Mouse (Mus musculus) limb, embryonic 15.5 days (tissue): Measurements from ENCODE around the gene Fetub. TPM values are rescaled to one million over a fixed set of nuclear protein-coding genes. Genes with fewer than 3 reads are reported as not detected.

ENCODE experiments used
- ATAC-seq: fragments of 200-750 bp; cut with Nextera tagmentation; 2 replicates; pipeline ENCODE4 v1.8.0; 2017; ENCODE audit warnings: low read depth, moderate TSS enrichment; ENCODE audit not compliant: insufficient number of reproducible peaks, low FRiP score, low TSS enrichment
- H3K27ac ChIP-seq: fragments of 300-500 bp; sonication (generic); 2 replicates; pipeline ENCODE4 v1.5.1; 2015; ENCODE audit warnings: moderate library complexity, mild to moderate bottlenecking, inconsistent platforms
- H3K27me3 ChIP-seq: fragments of 300-500 bp; sonication (generic); 2 replicates; pipeline ENCODE4 v1.6.1; 2015; ENCODE audit warnings: inconsistent platforms
- H3K36me3 ChIP-seq: fragments of 300-500 bp; sonication (generic); 2 replicates; pipeline ENCODE4 v1.6.1; 2015; ENCODE audit warnings: inconsistent platforms
- H3K4me1 ChIP-seq: fragments of 300-500 bp; sonication (generic); 2 replicates; pipeline ENCODE4 v1.6.1; 2015; ENCODE audit warnings: inconsistent platforms
- H3K4me2 ChIP-seq: fragments of 300-500 bp; sonication (generic); 2 replicates; pipeline ENCODE4 v1.6.1; 2015; ENCODE audit warnings: mild to moderate bottlenecking, inconsistent platforms
- H3K4me3 ChIP-seq: fragments of 300-500 bp; sonication (generic); 2 replicates; pipeline ENCODE4 v1.5.1; 2015; ENCODE audit warnings: mild to moderate bottlenecking, inconsistent platforms
- H3K9ac ChIP-seq: fragments of 300-500 bp; sonication (generic); 2 replicates; pipeline ENCODE4 v1.6.1; 2015; ENCODE audit warnings: inconsistent platforms
- H3K9me3 ChIP-seq: fragments of 300-500 bp; sonication (generic); 2 replicates; pipeline ENCODE4 v1.6.1; 2016; ENCODE audit warnings: inconsistent platforms
- WGBS: fragments of 180-500 bp; shearing (Covaris S2); methylation state at CpG from one replicate; pipeline ENCODE4 v1.1.7; 2015; 5-methylcytosine and 5-hydroxymethylcytosine counted together
- polyA plus RNA-seq: library from polyadenylated mRNA; unstranded; fragments of >200 nt; fragmentation: Nextera tagmentation; extraction: Ambion mirVana; gene quantifications from 2 replicates; pipeline ENCODE4 v1.2.1, GENCODE M21; 2015

Fetub gene
- polyA plus RNA-seq, 1 experiment from 2014 or later: 2.3 TPM

- Histone ChIP-seq H3K4me1 (no peaks in the 10 kb centered on the region), H3K9ac (no peak overlapping the region), H3K27me3 (no peaks in the 10 kb centered on the region), H3K4me2 (no peak overlapping the region), H3K36me3 (no peaks in the 10 kb centered on the region), H3K4me3 (no peak overlapping the region), H3K9me3 (no peaks in the 10 kb centered on the region), H3K27ac (no peak overlapping the region)
- ATAC-seq: no peak
- 81% methylated on average over 3 of the region's 3 CpGs for WGBS
Measured at GRCm38 (mm10) chr16:22886726-22887125, 31.4 kb upstream of the Fetub start.

- no peaks in the 10 kb centered on the region for H3K9me3 ChIP-seq
- no peak for ATAC-seq
- WGBS: 87% methylated on average over 4 of the region's 4 CpGs
- H3K4me2 ChIP-seq: no peak overlapping the region
- no peaks in the 10 kb centered on the region for H3K4me1 ChIP-seq
- H3K9ac ChIP-seq: no peak overlapping the region
- H3K27me3 ChIP-seq: no peaks in the 10 kb centered on the region
- H3K4me3 ChIP-seq: no peak overlapping the region
- H3K27ac ChIP-seq: no peak overlapping the region
- no peaks in the 10 kb centered on the region for H3K36me3 ChIP-seq
Measured at GRCm38 (mm10) chr16:22888835-22889234, 29.3 kb upstream of the Fetub start.

GRCm38 (mm10) chr16:22889716-22890115 lies 28.4 kb upstream of the Fetub start:
- Histone ChIP-seq H3K9ac (no peak overlapping the region), H3K4me2 (no peak overlapping the region), H3K9me3 (no peaks in the 10 kb centered on the region), H3K36me3 (no peaks in the 10 kb centered on the region), H3K27me3 (no peaks in the 10 kb centered on the region), H3K4me3 (no peak overlapping the region), H3K4me1 (no peaks in the 10 kb centered on the region), H3K27ac (no peak overlapping the region)
- WGBS: 88% methylated on average over 8 of the region's 8 CpGs
- no peak for ATAC-seq

- no peak within 1 kb of the TSS for H3K4me3 ChIP-seq
- H3K27me3 ChIP-seq: no peaks in the 10 kb centered on the region
- H3K36me3 ChIP-seq: no peaks in the 10 kb centered on the region
- no peaks in the 10 kb centered on the region for H3K9me3 ChIP-seq
- H3K4me1 ChIP-seq: no peaks in the 10 kb centered on the region
- 74% methylated on average over 11 of the region's 11 CpGs for WGBS
- no peak within 1 kb of the TSS for H3K9ac ChIP-seq
- no peak within 1 kb of the TSS for H3K27ac ChIP-seq
- H3K4me2 ChIP-seq: no peak within 1 kb of the TSS
- ATAC-seq: no peak
Measured at GRCm38 (mm10) chr16:22890683-22891510, 27.2 kb upstream of the Fetub start, which contains the start of gene Ahsg. Ahsg (plus strand) TSS chr16:22891277.

GRCm38 (mm10) chr16:22891733-22892154 lies 26.4 kb upstream of the Fetub start:
- Histone ChIP-seq H3K27ac (no peak overlapping the region), H3K27me3 (no peaks in the 10 kb centered on the region), H3K9ac (no peak overlapping the region), H3K4me2 (no peak overlapping the region), H3K36me3 (no peaks in the 10 kb centered on the region), H3K9me3 (no peaks in the 10 kb centered on the region), H3K4me3 (no peak overlapping the region), H3K4me1 (no peaks in the 10 kb centered on the region)
- ATAC-seq: no peak
- WGBS: 88% methylated on average over 8 of the region's 8 CpGs

GRCm38 (mm10) chr16:22894095-22894494 lies 24.0 kb upstream of the Fetub start:
- no peaks in the 10 kb centered on the region for H3K36me3 ChIP-seq
- H3K27me3 ChIP-seq: 0 out of 2 replicates have a peak, but pooled peaks cover 2% of the 10 kb centered on the region
- no peaks in the 10 kb centered on the region; the same call in 1 of the 2 replicates for H3K4me1 ChIP-seq
- H3K4me3 ChIP-seq: no peak overlapping the region
- H3K27ac ChIP-seq: no peak overlapping the region
- no peaks in the 10 kb centered on the region for H3K9me3 ChIP-seq
- no peak for ATAC-seq
- H3K9ac ChIP-seq: no peak overlapping the region
- H3K4me2 ChIP-seq: no peak overlapping the region
- WGBS: 73% methylated on average over 8 of the region's 8 CpGs

GRCm38 (mm10) chr16:22896618-22897017 lies 21.5 kb upstream of the Fetub start:
- 66% methylated on average over 2 of the region's 2 CpGs for WGBS
- no peak for ATAC-seq

GRCm38 (mm10) chr16:22899346-22899745 lies 18.8 kb upstream of the Fetub start:
- no peak for ATAC-seq
- Histone ChIP-seq H3K27ac (no peak overlapping the region), H3K9ac (no peak overlapping the region), H3K36me3 (no peaks in the 10 kb centered on the region), H3K9me3 (no peaks in the 10 kb centered on the region), H3K4me3 (no peak overlapping the region), H3K4me1 (peaks cover 2% of the 10 kb centered on the region; the same call in 1 of the 2 replicates), H3K27me3 (0 out of 2 replicates have a peak, but pooled peaks cover 2% of the 10 kb centered on the region), H3K4me2 (no peak overlapping the region)
- 36% methylated on average over 5 of the region's 5 CpGs for WGBS

More at GRCm38 (mm10) chr16:22896618-22897017, 21.5 kb upstream of the Fetub start:
- no peak overlapping the region for H3K4me3 ChIP-seq
- H3K27me3 ChIP-seq: 0 out of 2 replicates have a peak, but pooled peaks cover 2% of the 10 kb centered on the region
- no peaks in the 10 kb centered on the region for H3K36me3 ChIP-seq
- H3K27ac ChIP-seq: no peak overlapping the region
- H3K9ac ChIP-seq: no peak overlapping the region
- H3K4me2 ChIP-seq: no peak overlapping the region
- H3K4me1 ChIP-seq: peaks cover 2% of the 10 kb centered on the region; the same call in 1 of the 2 replicates
- no peaks in the 10 kb centered on the region for H3K9me3 ChIP-seq

GRCm38 (mm10) chr16:22899866-22900570 lies 18.1 kb upstream of the Fetub start:
- Histone ChIP-seq H3K4me2 (no peak overlapping the region), H3K9me3 (no peaks in the 10 kb centered on the region), H3K36me3 (no peaks in the 10 kb centered on the region), H3K9ac (no peak overlapping the region), H3K27me3 (0 out of 2 replicates have a peak, but pooled peaks cover 2% of the 10 kb centered on the region), H3K27ac (no peak overlapping the region), H3K4me1 (peaks cover 2% of the 10 kb centered on the region; the same call in 1 of the 2 replicates), H3K4me3 (no peak overlapping the region)
- no peak for ATAC-seq
- 77% methylated on average over 10 of the region's 10 CpGs for WGBS

GRCm38 (mm10) chr16:22901326-22901725 lies 16.8 kb upstream of the Fetub start:
- ATAC-seq: no peak
- Histone ChIP-seq H3K27ac (no peak overlapping the region), H3K9me3 (no peaks in the 10 kb centered on the region), H3K36me3 (no peaks in the 10 kb centered on the region), H3K9ac (no peak overlapping the region), H3K4me1 (peaks cover 2% of the 10 kb centered on the region; the same call in 1 of the 2 replicates), H3K4me3 (no peak overlapping the region), H3K27me3 (0 out of 2 replicates have a peak, but pooled peaks cover 2% of the 10 kb centered on the region), H3K4me2 (no peak overlapping the region)
- 75% methylated on average over 3 of the region's 3 CpGs for WGBS

GRCm38 (mm10) chr16:22909290-22909689 lies 8.8 kb upstream of the Fetub start:
- H3K36me3 ChIP-seq: no peaks in the 10 kb centered on the region

GRCm38 (mm10) chr16:22911986-22912385 lies 6.1 kb upstream of the Fetub start:
- 78% methylated on average over 3 of the region's 3 CpGs for WGBS
- ATAC-seq: no peak
- no peak overlapping the region for H3K4me2 ChIP-seq

More at GRCm38 (mm10) chr16:22909290-22909689, 8.8 kb upstream of the Fetub start:
- Histone ChIP-seq H3K9ac (no peak overlapping the region), H3K4me1 (no peaks in the 10 kb centered on the region), H3K4me3 (no peak overlapping the region), H3K27ac (no peak overlapping the region), H3K4me2 (no peak overlapping the region), H3K27me3 (no peaks in the 10 kb centered on the region), H3K9me3 (no peaks in the 10 kb centered on the region)
- 92% methylated on average over 6 of the region's 6 CpGs for WGBS
- no peak for ATAC-seq

More at GRCm38 (mm10) chr16:22911986-22912385, 6.1 kb upstream of the Fetub start:
- H3K9me3 ChIP-seq: no peaks in the 10 kb centered on the region
- no peaks in the 10 kb centered on the region for H3K27me3 ChIP-seq
- H3K4me3 ChIP-seq: no peak overlapping the region
- no peaks in the 10 kb centered on the region for H3K36me3 ChIP-seq
- H3K27ac ChIP-seq: no peak overlapping the region
- H3K9ac ChIP-seq: no peak overlapping the region
- H3K4me1 ChIP-seq: no peaks in the 10 kb centered on the region
